In genomic region chr12:83268504-83268922, GRCm38 (mm10) we compare ENCODE assay signal across 7 mouse cellular contexts.
DNase-seq lines count a peak whose midpoint lies in the region; ATAC-seq lines count a peak whose summit lies in the region.

No protein-coding gene starts in this region.

- intact Hi-C loops in heart, postnatal 36 days (cut with DNase I), result no loop called here

- DNase-seq in NIH3T3 (ENCODE audit: low read depth), result peak; percentile 72
- peak; percentile 40 to 52 for DNase-seq in adrenal gland, postnatal 36 days
- DNase-seq in frontal cortex, postnatal 10 days (ENCODE audit: low spot score in 2 of 2), result peak; percentile 53 to 61
- peak; percentile 69 to 70 for DNase-seq in heart, postnatal 36 days
- peak; percentile 55 to 76 for DNase-seq in layer of hippocampus, postnatal 14 days (ENCODE audit: low spot score in 2 of 2)
- peak; percentile 46 for DNase-seq in ovary, adult 18-20 months (ENCODE audit: low spot score)

- ATAC-seq in granulocyte monocyte progenitor cell, adult 5-6 weeks (replicated peaks; ENCODE audit: poor library complexity, severe bottlenecking), result no peak
